Mouse (Mus musculus) c-Kit-positive CD71-positive TER-119-negative erythroid progenitor cells, embryonic 14.5 days (primary cell): ENCODE measurements around the gene Ptpra.
A peak's percentile ranks its signal among the peaks of the same experiment; 100 is the strongest.

Source experiments
- DNase-seq: peaks from one replicate; pipeline ENCODE4 v3.0.0-alpha.2; 2013; ENCODE audit warnings: low read depth

Gene Ptpra

GRCm38 (mm10) chr2:130449794-130450433 lies at the start of gene Ptpra:
Ptpra (plus strand) TSS chr2:130450278.
- peak; percentile 81 for DNase-seq

DNA sequence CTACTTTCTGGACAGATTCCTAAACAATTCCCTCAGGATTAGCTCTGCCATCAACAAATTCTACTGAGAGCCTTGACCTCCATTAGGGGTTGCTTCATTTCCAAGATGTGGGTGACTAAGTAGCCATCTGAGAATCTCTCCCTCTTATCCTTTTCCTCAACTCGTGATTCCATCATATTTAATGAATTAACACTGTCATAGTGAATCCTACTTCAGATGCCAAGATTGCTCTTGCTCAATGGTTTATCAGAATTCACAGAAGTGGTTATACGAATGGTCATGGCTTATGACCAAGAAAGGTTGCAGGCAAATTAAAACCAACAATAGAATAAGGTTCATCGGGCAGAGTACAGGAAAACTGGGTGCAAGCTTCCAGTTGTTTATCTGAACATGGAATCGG lies 48.2 kb upstream of the Ptpra start:
- DNase-seq: no peak

GRCm38 (mm10) chr2:130404939-130405338 lies 45.1 kb upstream of the Ptpra start, which contains the start of the genes Gm28372 and 1700020A23Rik:
Gm28372 (plus strand) TSS chr2:130405239.
1700020A23Rik (plus strand) TSS chr2:130405259.
- DNase-seq: no peak

- no peak for DNase-seq
Measured at GRCm38 (mm10) chr2:130406178-130406577, 43.9 kb upstream of the Ptpra start, which contains the start of gene Tmem239. Tmem239 (plus strand) TSS chr2:130406478.

GRCm38 (mm10) chr2:130408194-130408593 lies 41.9 kb upstream of the Ptpra start:
- no peak for DNase-seq

GRCm38 (mm10) chr2:130411558-130412495 lies 38.3 kb upstream of the Ptpra start:
- DNase-seq: no peak

- DNase-seq: no peak
Measured at GRCm38 (mm10) chr2:130412775-130413174, 37.3 kb upstream of the Ptpra start.

GRCm38 (mm10) chr2:130414094-130414856 lies 35.8 kb upstream of the Ptpra start:
- DNase-seq: no peak

DNA sequence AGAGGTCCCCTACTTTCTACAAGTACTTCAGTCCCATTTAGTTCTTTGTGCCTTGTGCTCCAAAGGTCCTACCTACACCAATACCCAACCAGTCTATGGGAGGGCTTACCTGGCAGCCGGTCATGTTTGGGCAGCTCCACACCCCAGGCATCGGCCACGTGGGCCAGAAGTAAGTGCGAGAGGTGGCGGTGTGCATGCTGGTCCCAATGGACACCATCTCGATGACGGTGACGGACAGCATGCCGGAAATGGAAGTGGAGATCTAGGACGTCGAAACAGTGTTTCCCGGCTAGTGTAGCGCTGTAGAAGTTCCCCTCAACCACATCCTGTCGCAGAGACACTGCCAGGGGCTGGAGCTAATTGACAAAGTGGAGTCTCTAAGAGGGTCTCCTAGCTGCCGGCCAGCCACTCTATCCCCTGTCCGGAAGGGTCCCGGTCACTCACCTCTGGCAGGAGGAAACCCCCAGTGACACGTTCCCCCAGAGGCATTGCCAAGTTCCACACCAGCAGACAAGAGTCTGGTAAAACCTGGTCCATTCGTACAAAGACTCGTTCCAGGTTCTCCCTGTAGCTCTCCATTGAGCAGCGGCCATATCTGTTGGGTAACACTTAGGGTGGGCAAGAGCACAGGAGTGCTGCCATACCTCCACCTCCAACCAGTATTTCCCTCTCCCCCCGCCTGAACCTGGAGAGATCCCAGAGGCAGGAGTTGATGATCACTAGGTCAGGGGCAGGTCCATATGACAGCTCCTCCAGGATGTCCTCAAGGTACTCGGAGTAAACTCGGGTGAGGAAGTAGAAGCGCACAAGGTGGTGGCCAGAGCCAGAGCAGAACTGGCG lies 28.1 kb upstream of the Ptpra start:
- no peak for DNase-seq

DNA sequence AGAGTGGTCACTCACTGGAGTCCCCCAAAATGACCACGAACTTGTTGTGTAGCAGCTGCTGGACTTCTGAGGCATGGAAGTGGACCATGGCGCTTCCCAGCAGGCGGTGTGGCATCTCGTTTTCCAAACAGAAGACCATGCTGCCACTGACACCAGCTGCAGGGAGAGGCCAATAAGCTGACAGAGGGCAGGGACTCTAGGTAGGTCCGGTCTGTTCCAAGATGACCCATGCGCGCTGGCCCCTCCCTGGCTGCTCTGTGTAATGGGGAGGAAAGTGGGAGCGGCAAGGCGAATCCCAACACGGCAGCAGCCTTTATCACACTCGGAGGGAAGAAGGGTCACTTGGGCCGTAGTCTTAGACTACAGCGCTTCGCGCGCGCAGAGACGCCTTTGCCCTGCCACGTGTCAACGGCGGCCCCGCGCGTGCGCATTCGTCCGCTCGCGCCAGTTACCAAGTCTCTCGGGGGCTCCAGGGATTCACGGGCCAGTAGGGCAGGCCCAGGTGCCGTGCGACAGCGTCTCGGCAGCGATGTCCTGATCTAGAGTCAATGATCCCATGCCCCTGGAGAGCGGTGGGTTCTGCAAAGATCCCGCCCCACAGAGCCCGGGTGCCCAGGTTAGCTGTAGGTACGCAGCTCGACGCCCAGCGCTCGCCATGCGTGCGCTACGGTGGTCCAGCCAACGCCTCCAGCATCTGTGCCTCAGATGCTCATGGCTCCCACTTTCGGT lies 26.5 kb upstream of the Ptpra start:
- DNase-seq: no peak

- peak; percentile 82 for DNase-seq
Measured at GRCm38 (mm10) chr2:130424126-130424853, 25.8 kb upstream of the Ptpra start, which contains the start of the genes Vps16 and Pced1a. Vps16 (plus strand) TSS chr2:130424339. Pced1a (minus strand) TSS chr2:130424701.

GRCm38 (mm10) chr2:130425112-130425511 lies 25.0 kb upstream of the Ptpra start:
- DNase-seq: no peak

DNA sequence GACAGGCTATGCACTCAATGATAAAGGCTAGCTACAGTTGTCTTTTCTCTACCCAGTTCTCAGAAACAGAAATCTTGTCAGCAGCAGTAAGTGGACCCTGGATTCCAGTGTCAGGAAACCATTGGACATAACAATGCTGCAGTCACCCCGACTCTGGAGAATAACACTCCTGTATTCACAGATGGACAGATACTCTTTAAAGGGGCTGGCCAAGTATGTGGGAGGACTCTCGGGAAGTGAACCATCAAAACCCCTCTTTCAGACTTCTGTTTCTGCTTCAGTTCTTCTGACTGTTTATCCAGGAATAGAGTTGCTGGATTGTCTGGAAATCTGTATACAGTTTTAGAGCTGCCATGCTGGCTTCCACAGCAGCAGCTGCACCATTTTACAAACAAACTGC lies 20.2 kb upstream of the Ptpra start:
- DNase-seq: no peak

DNA sequence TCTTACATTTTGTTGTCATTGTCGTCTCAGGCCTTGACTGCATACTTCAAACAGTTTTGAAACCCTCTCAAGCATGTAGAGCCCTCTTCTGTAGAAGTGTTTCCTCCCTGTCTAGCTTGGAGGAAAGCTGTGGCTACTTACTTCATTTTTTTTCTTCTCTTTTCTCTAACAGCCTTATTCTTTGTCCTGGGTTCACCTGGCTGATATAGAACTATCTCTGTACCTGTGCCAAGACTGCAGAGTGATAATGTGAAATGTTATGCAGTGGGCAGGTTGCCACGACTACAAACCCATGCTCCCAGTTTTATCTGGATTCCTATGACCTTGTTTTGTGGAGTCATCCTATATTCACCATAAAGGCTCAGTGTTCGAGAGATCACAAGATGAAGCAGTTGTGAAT lies 19.6 kb upstream of the Ptpra start:
- no peak for DNase-seq

GRCm38 (mm10) chr2:130432157-130432556 lies 17.9 kb upstream of the Ptpra start:
- no peak for DNase-seq

- DNase-seq: peak; percentile 61
Measured at GRCm38 (mm10) chr2:130433152-130433551, 16.9 kb upstream of the Ptpra start.

GRCm38 (mm10) chr2:130436769-130437168 lies 13.3 kb upstream of the Ptpra start:
- no peak for DNase-seq

GRCm38 (mm10) chr2:130438861-130439260 lies 11.2 kb upstream of the Ptpra start:
- no peak for DNase-seq

DNA sequence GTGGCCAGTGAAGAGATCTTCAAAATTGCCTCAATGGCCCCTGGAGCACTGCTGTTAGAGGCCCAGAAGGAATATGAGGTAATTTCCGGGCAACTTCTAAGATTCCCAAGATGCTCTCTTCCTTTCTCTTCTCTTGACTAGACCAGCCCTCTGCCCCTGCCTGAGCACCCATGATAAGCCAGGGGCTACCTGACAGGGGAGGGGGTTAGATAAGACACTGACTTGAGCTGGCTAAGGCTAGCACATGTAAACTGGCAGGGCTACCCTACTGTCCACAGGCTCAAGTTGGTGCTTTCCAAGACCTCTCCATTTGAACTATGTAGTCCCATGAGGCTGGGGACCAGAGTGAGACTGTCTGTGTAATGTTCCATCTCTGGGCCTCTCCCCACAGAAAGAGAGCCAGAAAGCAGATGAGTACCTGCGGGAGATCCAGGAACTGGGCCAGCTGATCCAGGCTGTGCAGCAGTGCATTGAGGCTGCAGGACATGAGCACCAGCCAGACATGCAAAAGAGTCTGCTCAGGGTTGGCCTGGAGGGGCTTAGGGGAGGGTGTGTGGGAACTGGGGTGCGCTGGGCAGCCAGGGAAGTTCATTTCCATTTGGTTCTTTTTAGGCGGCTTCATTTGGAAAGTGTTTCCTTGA lies 10.1 kb upstream of the Ptpra start:
- DNase-seq: no peak
